Mouse (Mus musculus) forebrain, postnatal 0 days (tissue): ENCODE data around the gene Nf2. TPM values are rescaled to one million over a fixed set of nuclear protein-coding genes. Genes with fewer than 3 reads are reported as not detected.
"Not testable (repeated sequence)": the region's sequence is repeated elsewhere in the genome, so short reads cannot be mapped to it uniquely, and the experiment has no call there.

Experiments used
- ATAC-seq: fragments of 200-750 bp; cut with Nextera tagmentation; 2 replicates; pipeline ENCODE4 v1.8.0; 2017; ENCODE audit warnings: mild to moderate bottlenecking, moderate library complexity
- DNase-seq: peaks from one replicate; pipeline ENCODE4 v3.0.0-alpha.2; 2015
- H3K27ac ChIP-seq: fragments of 300-500 bp; sonication (generic); 2 replicates; pipeline ENCODE4 v1.5.1; 2014; ENCODE audit warnings: low read depth, mild to moderate bottlenecking, antibody characterized with exemption, low read length, moderate library complexity, mixed read lengths
- H3K27me3 ChIP-seq: fragments of 300-500 bp; sonication (generic); 2 replicates; pipeline ENCODE4 v1.6.1; 2014; ENCODE audit warnings: mild to moderate bottlenecking, low read length, mixed read lengths; ENCODE audit not compliant: insufficient read depth
- H3K36me3 ChIP-seq: fragments of 300-500 bp; sonication (generic); 2 replicates; pipeline ENCODE4 v1.6.1; 2014; ENCODE audit warnings: mild to moderate bottlenecking, moderate library complexity; ENCODE audit not compliant: insufficient read depth
- H3K4me1 ChIP-seq: fragments of 300-500 bp; sonication (generic); 2 replicates; pipeline ENCODE4 v1.6.1; 2014; ENCODE audit warnings: antibody characterized with exemption; ENCODE audit not compliant: insufficient read depth
- H3K4me2 ChIP-seq: fragments of 300-500 bp; sonication (generic); 2 replicates; pipeline ENCODE4 v1.6.1; 2014; ENCODE audit warnings: low read depth, mild to moderate bottlenecking, moderate library complexity
- H3K4me3 ChIP-seq: fragments of 300-500 bp; sonication (generic); 2 replicates; pipeline ENCODE4 v1.5.1; 2014; ENCODE audit warnings: low read depth, low read length, mixed read lengths
- H3K9ac ChIP-seq: fragments of 300-500 bp; sonication (generic); 2 replicates; pipeline ENCODE4 v1.6.1; 2014; ENCODE audit warnings: mild to moderate bottlenecking
- H3K9me3 ChIP-seq: fragments of 300-500 bp; sonication (generic); 2 replicates; pipeline ENCODE4 v1.6.1; 2016; ENCODE audit warnings: low read length
- CTCF ChIP-seq: sonication (generic); IDR thresholded peaks from 2 replicates; pipeline ENCODE4 v1.5.1; 2016; ENCODE audit warnings: antibody characterized with exemption, control low read depth, low read depth
- WGBS: fragments of 180-500 bp; shearing (Covaris S2); extraction: QIAGEN DNeasy Blood & Tissue Kit; methylation state at CpG from one replicate; pipeline ENCODE4 v1.1.7; 2014; 5-methylcytosine and 5-hydroxymethylcytosine counted together
- polyA plus RNA-seq: library from polyadenylated mRNA; unstranded; fragments of >200 nt; fragmentation: Nextera tagmentation; extraction: Ambion mirVana; gene quantifications from 2 replicates; pipeline ENCODE4 v1.2.1, GENCODE M21; 2015
- total RNA-seq: library from RNA; depleted of rRNA; stranded (reverse); fragments of >200 nt; gene quantifications from 2 replicates; pipeline ENCODE4 v1.2.3, GENCODE M21; 2014

The Nf2 gene
- total and polyA plus RNA-seq, 2 experiments from 2014 or later: 57.8 to 121 TPM

GRCm38 (mm10) chr11:4806031-4806715, 43.2 kb downstream of the Nf2 start:
- Histone ChIP-seq H3K27me3 (no peaks in the 10 kb centered on the region), H3K4me2 (no peak overlapping the region), H3K4me3 (no peak overlapping the region), H3K9ac (no peak overlapping the region), H3K9me3 (no peaks in the 10 kb centered on the region), H3K36me3 (peaks cover 6% of the 10 kb centered on the region; the same call in 1 of the 2 replicates), H3K4me1 (peaks cover 7% of the 10 kb centered on the region; the same call in 1 of the 2 replicates), H3K27ac (no peak overlapping the region)
- WGBS: 87% methylated on average over 6 of the region's 6 CpGs
- ATAC-seq (no peak), DNase-seq (no peak)
- TF ChIP-seq CTCF: no peak

- Histone ChIP-seq H3K9ac (no peak overlapping the region), H3K36me3 (peaks cover 6% of the 10 kb centered on the region; the same call in 1 of the 2 replicates), H3K27ac (no peak overlapping the region), H3K4me1 (peaks cover 7% of the 10 kb centered on the region; the same call in 1 of the 2 replicates), H3K27me3 (no peaks in the 10 kb centered on the region), H3K4me3 (no peak overlapping the region), H3K4me2 (no peak overlapping the region), H3K9me3 (no peaks in the 10 kb centered on the region)
- WGBS: 88% methylated on average over 6 of the region's 6 CpGs
- TF ChIP-seq CTCF: no peak
- DNase-seq: no peak
- ATAC-seq: no peak
Observed at GRCm38 (mm10) chr11:4804921-4805562, 44.3 kb downstream of the Nf2 start.

GRCm38 (mm10) chr11:4803951-4804350, 45.4 kb downstream of the Nf2 start:
- Histone ChIP-seq H3K27ac (peak overlapping the region; percentile 45; the same call in 1 of the 2 replicates), H3K9me3 (no peaks in the 10 kb centered on the region), H3K9ac (no peak overlapping the region), H3K27me3 (no peaks in the 10 kb centered on the region), H3K4me1 (peaks cover 7% of the 10 kb centered on the region; the same call in 1 of the 2 replicates), H3K4me3 (no peak overlapping the region), H3K36me3 (peaks cover 8% of the 10 kb centered on the region), H3K4me2 (no peak overlapping the region)
- no peak for TF ChIP-seq CTCF
- peak; percentile 70 for DNase-seq
- WGBS: 19% methylated on average over 7 of the region's 7 CpGs
- peak; percentile 61; the same call in 1 of the 2 replicates for ATAC-seq

- no peak overlapping the region for H3K9ac ChIP-seq
- no peak overlapping the region for H3K4me3 ChIP-seq
- no peak overlapping the region for H3K4me2 ChIP-seq
- WGBS: 12% methylated on average over 7 of the region's 7 CpGs
- peaks cover 11% of the 10 kb centered on the region for H3K36me3 ChIP-seq
- DNase-seq (no peak), ATAC-seq (peak; percentile 40; the same call in 1 of the 2 replicates)
- H3K4me1 ChIP-seq: peaks cover 7% of the 10 kb centered on the region; the same call in 1 of the 2 replicates
- no peaks in the 10 kb centered on the region for H3K27me3 ChIP-seq
- H3K9me3 ChIP-seq: no peaks in the 10 kb centered on the region
- no peak for TF ChIP-seq CTCF
- 0 out of 2 replicates have a peak overlapping the region, but pooled peaks have one; percentile 45 for H3K27ac ChIP-seq
Observed at GRCm38 (mm10) chr11:4803426-4803825, 45.9 kb downstream of the Nf2 start.

- TF ChIP-seq CTCF: no peak
- ATAC-seq (peak; percentile 91), DNase-seq (peak; percentile 75)
- Histone ChIP-seq H3K9ac (no peak overlapping the region), H3K4me1 (peaks cover 7% of the 10 kb centered on the region; the same call in 1 of the 2 replicates), H3K36me3 (peaks cover 12% of the 10 kb centered on the region), H3K9me3 (no peaks in the 10 kb centered on the region), H3K4me3 (no peak overlapping the region), H3K27me3 (no peaks in the 10 kb centered on the region), H3K27ac (0 out of 2 replicates have a peak overlapping the region, but pooled peaks have one; percentile 45), H3K4me2 (no peak overlapping the region)
- 18% methylated on average over 9 of the region's 9 CpGs for WGBS
Observed at GRCm38 (mm10) chr11:4803008-4803407, 46.3 kb downstream of the Nf2 start.

- H3K9me3 ChIP-seq, ATAC-seq, H3K4me3 ChIP-seq, DNase-seq, H3K4me1 ChIP-seq, H3K36me3 ChIP-seq, H3K9ac ChIP-seq, H3K27ac ChIP-seq, H3K4me2 ChIP-seq, H3K27me3 ChIP-seq: not testable (repeated sequence)
- WGBS: 94% methylated on average over 2 of the region's 2 CpGs
Observed at GRCm38 (mm10) chr11:4802401-4802800, 46.9 kb downstream of the Nf2 start.

GRCm38 (mm10) chr11:4800654-4801053, 48.7 kb downstream of the Nf2 start:
- Histone ChIP-seq H3K27ac (no peak overlapping the region), H3K36me3 (peaks cover 8% of the 10 kb centered on the region; the same call in 1 of the 2 replicates), H3K4me2 (no peak overlapping the region), H3K9ac (no peak overlapping the region), H3K9me3 (no peaks in the 10 kb centered on the region), H3K4me1 (peaks cover 7% of the 10 kb centered on the region; the same call in 1 of the 2 replicates), H3K4me3 (no peak overlapping the region), H3K27me3 (no peaks in the 10 kb centered on the region)
- 57% methylated on average over 4 of the region's 4 CpGs for WGBS
- ATAC-seq: no peak
- DNase-seq: no peak
- no peak for TF ChIP-seq CTCF
